Mouse (Mus musculus) v-Abl transformed pro-B cells (cell line): ENCODE data around the gene Myh14.

Source experiments
- in situ Hi-C, 2 experiments: fragments of 400-800 bp; cut with MboI; formaldehyde crosslinking; loops; one replicate each; pipeline ENCODE4 v1.15.1; 2025; ENCODE audit not compliant: unreplicated experiment in 2 of 2

Gene Myh14

GRCm38 (mm10) chr7:44640843-44641605, 29.6 kb downstream of the Myh14 start:
- in situ Hi-C loops, result loop anchor here (5.0 to 25.0 kb wide), 6 partner anchors 76 to 966 kb away; partner anchors contain the start of genes Ctu1 (in 1 of the 2) and Klk4 (in 1 of the 2)

GRCm38 (mm10) chr7:44638663-44639062, 32.0 kb downstream of the Myh14 start:
- in situ Hi-C loops, result loop anchor here in 1 of 2 experiments (25.0 kb wide), 1 partner anchor 751 kb away; the partner anchor contains the start of gene Klk4

DNA sequence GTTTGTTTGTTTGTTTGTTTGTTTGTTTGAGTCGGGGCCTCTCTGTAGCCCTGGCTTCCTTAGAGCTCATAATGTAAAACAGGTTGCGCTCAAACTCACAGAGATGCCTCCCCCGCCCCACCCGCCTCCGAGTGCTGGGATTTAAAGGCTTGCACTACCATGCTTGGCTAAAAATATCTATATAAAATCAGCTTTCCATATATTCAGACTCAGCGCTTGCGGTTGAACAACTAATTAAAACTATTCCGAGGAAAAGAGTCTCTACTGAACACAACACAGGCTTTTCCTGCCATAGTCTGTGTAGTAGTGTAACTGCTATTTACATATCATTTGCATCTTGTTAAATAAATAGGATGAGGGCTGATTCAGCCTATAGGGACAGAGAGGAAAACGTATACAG, 34.0 kb downstream of the Myh14 start:
- in situ Hi-C loops, result loop anchor here in 1 of 2 experiments (25.0 kb wide), 1 partner anchor 749 kb away; the partner anchor contains the start of gene Klk4

DNA sequence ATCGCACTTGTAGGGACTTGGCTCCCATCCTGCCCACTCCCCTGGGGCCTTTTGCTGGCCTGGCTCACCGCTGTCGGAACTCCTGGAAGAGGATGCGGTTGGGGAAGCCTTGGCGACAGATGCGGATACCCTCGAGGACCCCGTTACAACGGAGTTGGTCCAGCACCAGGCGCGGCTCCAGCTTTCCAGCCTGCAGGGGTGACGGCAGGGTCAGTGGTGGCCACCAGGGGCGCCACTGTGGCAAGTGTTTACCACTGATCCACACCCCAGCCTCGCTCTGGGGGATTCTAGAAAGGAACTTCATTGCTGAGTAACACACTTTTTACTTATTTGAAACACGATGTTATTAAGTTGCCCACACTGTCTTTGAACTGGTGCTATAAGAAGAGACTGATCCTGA, 37.2 kb downstream of the Myh14 start:
- in situ Hi-C loops, result loop anchor here in 1 of 2 experiments (25.0 kb wide), 1 partner anchor 746 kb away; the partner anchor contains the start of gene Klk4

GRCm38 (mm10) chr7:44632676-44633075, 38.0 kb downstream of the Myh14 start:
- in situ Hi-C loops, result loop anchor here in 1 of 2 experiments (25.0 kb wide), 1 partner anchor 745 kb away; the partner anchor contains the start of gene Klk4

DNA sequence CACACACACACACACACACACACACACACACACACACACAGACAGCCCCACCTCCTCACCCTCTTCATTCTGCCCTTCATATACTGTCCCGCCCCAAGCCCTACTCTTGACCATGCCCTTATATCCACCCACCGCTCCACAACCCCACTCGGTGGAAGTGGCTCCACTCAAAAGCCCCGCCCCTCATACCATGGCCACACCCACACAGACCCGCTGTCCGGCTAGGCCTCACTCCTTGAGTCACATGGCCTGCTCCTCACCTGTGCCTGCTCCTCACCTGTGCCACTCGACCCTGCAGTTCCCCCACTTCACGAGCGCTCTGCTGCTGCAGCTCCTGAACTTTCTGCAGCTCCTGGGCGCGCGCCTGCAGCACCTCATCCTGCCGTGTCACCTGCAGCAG, 40.2 kb downstream of the Myh14 start:
- in situ Hi-C loops, result loop anchor here in 1 of 2 experiments (25.0 kb wide), 1 partner anchor 743 kb away; the partner anchor contains the start of gene Klk4

- in situ Hi-C loops, result loop anchor here in 1 of 2 experiments (25.0 kb wide), 1 partner anchor 741 kb away; the partner anchor contains the start of gene Klk4
Measured at GRCm38 (mm10) chr7:44628402-44629034, 42.1 kb downstream of the Myh14 start.

DNA sequence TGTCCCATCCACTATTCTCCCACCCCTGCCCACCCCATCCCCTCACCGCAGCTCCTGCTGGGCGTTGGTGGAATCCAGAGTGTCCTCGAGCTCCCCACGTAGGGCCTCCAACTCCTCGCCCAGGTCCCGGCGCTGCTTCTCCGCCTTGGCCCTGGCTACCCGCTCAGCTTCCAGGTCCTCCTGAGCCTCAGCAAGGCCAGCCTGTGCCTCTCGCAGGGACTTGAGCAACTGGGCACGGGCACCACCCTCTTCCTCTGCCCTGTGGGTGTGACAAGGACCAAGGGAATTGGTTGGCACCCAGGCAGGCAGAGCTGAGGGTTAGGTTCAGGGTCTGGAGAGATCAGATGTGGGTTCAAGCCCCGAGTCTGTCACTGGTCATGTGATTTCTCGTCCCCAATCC, 43.7 kb downstream of the Myh14 start:
- in situ Hi-C loops, result loop anchor here in 1 of 2 experiments (25.0 kb wide), 1 partner anchor 740 kb away; the partner anchor contains the start of gene Klk4

- in situ Hi-C loops, result loop anchor here in 1 of 2 experiments (25.0 kb wide), 1 partner anchor 739 kb away; the partner anchor contains the start of gene Klk4
Measured at GRCm38 (mm10) chr7:44626068-44626385, 44.6 kb downstream of the Myh14 start.

GRCm38 (mm10) chr7:44625241-44626067, 45.2 kb downstream of the Myh14 start:
- in situ Hi-C loops, result loop anchor here in 1 of 2 experiments (25.0 kb wide), 1 partner anchor 738 kb away; the partner anchor contains the start of gene Klk4

DNA sequence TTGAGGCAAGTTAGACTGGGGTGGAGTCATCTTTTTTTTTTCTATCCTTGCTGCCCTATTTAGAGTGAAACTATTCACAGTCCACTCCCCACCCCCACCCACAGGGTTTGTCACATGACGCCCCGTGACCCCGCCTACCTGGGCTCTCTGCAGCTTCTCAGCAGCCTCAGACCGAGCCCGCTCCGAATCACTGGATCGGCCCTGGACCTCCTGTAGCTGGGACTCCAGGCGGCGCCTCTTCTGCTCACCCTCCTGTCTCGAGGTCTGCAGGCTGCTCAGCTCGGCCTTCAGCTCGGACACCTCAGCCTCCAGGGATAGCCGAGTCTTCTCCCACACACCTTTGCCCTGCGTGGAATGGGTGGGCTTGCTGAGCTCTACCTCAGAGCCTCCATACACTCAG, 45.8 kb downstream of the Myh14 start:
- in situ Hi-C loops, result loop anchor here in 1 of 2 experiments (25.0 kb wide), 1 partner anchor 738 kb away; the partner anchor contains the start of gene Klk4

DNA sequence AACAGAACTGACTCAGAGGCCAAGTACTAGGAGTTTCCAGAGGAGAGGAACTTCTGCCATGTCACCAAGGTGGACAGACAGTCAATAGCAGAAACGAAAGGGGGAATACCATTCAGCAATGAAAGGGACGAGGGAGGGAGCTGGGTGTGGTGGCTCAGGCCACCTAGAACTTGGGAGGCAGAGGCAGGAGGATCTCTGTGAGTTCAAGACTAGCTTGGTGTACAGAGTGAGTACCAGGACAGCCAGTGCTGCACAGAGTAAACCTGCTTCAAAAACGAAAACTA, 46.2 kb downstream of the Myh14 start:
- in situ Hi-C loops, result no loop called here

DNA sequence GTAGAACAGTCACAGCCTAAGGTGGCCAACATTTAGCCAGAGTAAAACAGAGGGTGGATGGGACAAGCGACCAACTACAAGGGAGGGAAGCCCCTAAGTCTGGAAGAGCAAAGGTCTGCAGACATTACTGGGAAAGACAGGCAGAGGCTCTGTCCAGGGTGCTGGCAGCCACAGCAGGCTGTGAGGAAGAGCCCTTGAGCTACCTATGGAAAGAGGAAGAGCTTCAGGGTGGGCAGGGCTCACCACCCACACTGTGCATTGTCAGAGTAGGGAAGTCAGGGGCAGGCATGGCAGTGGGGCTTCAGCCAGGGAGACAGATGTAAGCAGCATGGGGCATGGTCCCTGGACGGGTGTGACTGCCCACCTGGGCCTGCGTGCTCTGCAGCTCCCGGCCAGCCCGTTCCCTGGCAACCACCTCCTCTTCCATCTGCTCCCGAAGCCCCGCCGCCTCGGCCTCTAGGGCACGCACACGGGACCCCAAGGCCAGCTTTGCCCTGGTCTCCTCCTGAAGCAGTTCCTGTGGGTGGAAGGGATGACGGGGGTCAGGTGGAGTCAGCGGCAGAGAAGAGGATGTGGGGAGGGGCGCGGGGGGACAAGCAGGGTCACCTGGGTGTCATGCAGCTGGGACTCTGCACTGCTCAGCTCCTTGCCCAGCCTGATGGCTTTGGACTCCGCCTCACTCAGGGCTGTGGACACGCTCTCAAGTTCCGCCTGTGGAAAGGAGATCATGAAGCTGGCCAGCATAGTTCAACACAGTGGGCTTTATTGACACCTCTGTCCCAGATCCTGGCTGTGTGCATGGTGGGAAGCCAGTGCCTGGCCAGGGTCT, 46.7 kb downstream of the Myh14 start:
- in situ Hi-C loops, result no loop called here

DNA sequence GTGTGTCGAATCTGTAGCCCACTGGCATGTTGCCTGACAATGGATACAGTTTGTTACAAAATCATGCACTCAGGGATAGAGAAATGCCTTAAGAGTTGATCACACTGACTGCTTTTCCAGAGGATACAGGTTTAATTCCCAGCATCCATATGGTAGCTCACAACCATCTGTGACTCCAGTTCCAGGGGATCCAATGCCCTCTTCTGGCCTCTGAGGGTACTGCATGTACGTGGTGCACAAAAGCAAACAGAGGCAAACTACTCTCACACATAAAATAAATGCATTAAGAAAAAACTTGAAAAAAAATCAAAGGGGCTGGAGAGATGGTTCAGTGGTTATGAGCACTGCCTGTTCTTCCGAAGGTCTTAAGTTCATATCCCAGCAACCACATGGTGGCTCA, 53.6 kb downstream of the Myh14 start:
- in situ Hi-C loops, result no loop called here

DNA sequence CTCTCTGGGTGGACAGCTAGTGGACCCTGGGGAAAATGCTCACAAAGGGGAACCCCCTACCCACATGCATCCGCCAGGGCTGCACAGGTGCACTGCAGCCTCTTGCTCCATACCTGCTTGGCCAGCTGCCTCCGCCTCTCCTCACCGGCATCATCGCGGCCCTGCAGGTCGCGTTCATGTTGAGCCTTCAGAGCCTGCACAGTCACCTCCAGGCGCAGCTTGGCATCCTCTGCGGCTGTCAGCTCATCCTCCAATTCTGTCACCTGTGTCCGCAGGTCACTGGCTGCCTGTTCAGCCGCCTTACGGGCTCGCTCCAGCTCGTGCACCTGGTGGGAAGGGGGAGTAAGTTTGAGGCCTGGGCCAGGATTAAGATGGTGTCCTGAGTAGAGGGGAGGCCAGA, 54.7 kb downstream of the Myh14 start:
- in situ Hi-C loops, result no loop called here

DNA sequence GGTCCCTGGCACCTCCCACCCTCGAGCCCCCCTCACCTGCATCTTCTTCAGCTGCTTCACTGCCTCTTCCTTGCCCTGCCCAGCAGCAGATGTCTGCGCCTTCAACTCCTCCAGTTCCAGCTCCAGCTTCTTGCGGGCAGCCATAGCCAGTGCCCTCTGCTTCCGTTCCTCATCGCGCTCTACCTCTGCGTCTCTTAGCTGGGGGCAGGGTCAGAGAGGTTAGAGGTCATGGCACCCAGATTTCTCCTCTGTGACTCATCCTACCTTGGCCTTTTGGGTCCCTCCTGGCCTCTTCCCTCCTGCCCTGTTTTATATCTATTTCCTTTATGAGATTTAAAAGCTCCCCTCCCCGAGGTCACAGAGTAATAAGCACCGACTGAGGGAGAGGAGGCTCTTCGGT, 55.3 kb downstream of the Myh14 start:
- in situ Hi-C loops, result no loop called here

DNA sequence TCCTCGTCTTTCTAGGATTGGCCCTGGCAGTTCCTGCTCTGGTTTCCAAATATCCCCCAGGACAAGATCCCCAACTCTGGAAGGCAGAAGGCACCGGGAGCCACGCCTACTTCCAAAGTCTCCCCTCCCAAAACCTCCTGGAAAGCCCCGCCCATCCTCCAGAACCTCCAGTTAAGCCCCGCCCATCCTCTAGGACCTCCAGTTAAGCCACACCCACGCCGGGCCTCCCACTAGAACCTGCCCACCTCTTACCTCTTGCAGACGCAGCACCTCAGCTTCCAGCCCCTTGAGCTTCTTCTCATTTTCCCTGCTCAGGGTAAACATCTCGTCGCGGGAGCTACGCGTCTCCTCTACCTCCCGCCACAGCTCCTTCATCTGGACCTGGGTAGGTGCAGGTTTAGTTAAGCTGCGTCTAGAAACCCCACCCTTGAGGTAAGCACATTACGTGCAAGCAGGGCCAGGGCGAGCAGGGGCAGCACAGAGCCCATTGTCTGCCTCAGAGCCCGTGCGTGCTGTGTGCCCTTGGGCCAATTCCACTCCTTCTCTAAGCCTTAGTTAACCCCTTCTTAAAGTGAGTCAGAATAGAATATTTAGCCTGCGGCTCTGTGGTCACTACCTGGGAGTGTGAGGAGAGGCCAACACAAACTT, 56.5 kb downstream of the Myh14 start:
- in situ Hi-C loops, result no loop called here

DNA sequence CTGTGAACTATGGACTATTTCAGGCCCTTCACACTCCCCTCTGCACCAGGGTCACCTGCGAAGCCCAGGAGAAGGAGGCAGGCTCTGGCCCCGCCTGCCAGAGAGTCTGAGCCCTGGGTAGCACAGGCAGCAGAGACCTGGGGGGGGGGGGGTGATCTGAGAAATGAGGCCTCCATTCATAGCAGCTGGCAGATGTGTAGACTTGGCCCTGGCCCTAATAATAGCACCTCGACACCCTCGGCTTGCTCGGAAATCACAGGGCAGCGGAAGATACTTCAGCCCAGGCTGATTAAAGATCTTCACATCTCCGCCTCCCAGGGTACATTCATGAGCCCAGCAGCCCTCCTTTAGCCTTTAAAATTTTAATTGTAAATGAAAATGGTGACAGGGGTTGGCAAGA, 58.5 kb downstream of the Myh14 start:
- in situ Hi-C loops, result no loop called here

GRCm38 (mm10) chr7:44606171-44606901, 64.3 kb downstream of the Myh14 start:
- in situ Hi-C loops, result no loop called here
